Mouse (Mus musculus) ES-Bruce4 (cell line): Measurements from ENCODE around the gene Psd4.

Experiments
- CTCF ChIP-seq: IDR thresholded peaks from one replicate; pipeline ENCODE4 v1.8.1; 2011; ENCODE audit warnings: low read depth, low read length
- POLR2A ChIP-seq: IDR thresholded peaks from one replicate; pipeline ENCODE4 v1.8.1; 2011; ENCODE audit warnings: low read length; ENCODE audit not compliant: insufficient read depth

DNA sequence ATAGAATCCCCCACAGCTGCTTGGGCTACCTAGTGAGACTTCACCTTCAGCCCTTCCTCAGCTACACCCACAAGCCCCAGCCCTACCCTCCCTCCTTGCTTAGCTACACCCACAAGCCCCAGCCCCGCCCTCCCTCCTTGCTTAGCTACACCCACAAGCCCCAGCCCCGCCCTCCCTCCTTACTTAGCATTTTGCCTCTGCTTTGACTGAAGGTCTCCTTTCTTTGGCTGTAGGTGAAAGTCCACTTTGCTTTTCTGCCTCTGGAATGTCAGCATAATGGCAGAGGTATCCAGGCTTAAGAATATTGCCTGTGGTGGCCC lies 93.4 kb downstream of the Psd4 start:
- TF ChIP-seq POLR2A = no peak
- TF ChIP-seq CTCF = no peak
